Mouse (Mus musculus) retina, embryonic 14.5 days (tissue): ENCODE results near the gene Tgfbr2.

Experiments
- DNase-seq: peaks from one replicate; pipeline ENCODE4 v3.0.0-alpha.2; 2015; ENCODE audit warnings: low spot score

The Tgfbr2 gene

GRCm38 (mm10) chr9:116193889-116194450 is 18.8 kb upstream of the Tgfbr2 start:
- no peak for DNase-seq

DNA sequence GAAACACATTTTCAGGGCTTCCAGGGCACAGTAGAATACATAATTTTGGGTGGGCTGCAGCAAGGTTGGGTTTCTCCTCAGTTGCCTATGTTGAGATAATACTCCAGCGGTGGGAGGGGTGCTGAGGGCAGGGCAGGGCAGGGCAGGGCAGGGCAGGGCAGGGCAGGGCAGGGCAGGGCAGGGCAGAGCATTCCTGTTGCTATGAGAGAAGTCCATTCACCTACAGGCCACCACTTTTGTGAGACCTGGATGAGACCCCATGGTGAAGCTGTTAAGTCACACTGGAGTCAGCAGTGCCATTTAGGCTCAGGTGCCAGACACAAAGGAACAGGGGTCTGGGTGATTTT is 18.3 kb upstream of the Tgfbr2 start:
- DNase-seq: no peak

DNA sequence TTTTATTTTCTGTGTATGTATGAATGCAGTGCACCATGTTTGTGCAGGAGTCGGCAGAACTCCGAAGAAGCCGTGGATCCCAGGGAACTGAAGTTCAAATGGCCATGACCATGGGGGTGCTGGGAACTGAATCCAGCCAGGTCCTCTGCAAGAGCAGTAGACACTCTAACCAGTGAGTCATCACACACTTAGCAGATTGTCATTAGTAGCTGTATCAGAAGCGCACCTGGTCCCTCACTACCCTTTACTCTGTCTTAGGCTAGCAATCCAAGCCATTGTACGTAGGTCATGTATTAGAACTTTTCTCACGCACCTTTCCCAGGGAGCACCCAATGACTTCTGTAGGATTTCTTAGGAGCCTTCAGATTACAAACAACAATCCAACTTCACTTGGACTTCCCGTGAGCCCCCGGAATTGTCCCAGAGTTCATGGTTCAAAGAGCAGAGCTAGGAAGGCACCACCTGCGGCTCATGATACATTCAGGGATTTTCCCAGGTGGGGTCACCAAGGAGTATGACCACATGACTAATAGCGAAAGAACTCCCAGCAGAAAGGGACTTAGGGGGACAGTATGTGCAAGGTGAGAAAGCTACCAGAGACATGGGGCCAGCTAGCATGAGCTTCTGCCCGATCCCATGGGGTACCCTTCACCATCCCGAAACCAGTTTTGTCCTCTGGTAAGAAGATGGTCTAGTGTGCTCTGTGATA is 17.8 kb upstream of the Tgfbr2 start:
- DNase-seq: no peak

GRCm38 (mm10) chr9:116192253-116192652 is 17.1 kb upstream of the Tgfbr2 start:
- no peak for DNase-seq

GRCm38 (mm10) chr9:116189831-116190230 is 14.7 kb upstream of the Tgfbr2 start:
- DNase-seq: no peak

GRCm38 (mm10) chr9:116188952-116189666 is 13.9 kb upstream of the Tgfbr2 start:
- DNase-seq: no peak

- DNase-seq: no peak
Measured at GRCm38 (mm10) chr9:116187181-116187731, 12.1 kb upstream of the Tgfbr2 start.

GRCm38 (mm10) chr9:116184903-116185302 is 9.7 kb upstream of the Tgfbr2 start:
- no peak for DNase-seq

DNA sequence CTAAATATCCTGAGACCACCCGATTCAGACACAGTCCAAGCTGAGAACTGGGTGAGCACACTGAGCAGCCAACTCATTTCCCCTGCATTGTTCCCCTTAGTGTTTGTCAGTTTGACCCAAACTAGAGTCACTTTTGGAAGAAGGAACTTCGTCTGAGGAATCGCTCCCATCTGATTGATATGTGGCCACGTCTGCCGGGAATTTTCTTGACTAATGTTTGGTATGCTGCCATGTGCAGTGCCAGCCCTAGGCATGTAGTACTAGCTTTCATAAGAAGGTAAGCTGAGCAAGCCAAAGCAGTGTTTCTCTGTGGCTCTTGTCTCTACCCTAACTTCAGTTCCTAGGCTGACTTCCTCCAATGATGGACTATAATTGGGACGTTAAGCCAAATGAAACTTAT is 7.9 kb upstream of the Tgfbr2 start:
- no peak for DNase-seq

DNA sequence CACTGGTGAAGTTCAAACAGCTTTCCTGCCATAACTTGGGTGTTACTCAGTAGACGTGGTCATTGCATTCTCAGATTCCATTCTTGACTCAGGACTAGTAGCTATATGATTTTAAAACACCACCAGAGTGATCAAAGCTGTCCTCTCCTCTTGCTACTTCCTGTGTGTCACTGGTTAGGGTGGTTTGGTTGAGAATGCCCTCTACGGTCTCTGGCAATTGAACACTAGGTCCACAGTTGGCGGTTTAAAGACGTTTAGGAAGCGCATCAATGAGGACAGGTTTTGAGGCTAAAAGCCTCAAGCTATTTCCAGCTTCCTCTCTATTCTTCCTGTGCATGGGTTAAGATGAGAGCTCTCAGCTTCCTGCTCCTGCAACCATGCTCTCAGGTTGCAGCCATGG is 6.4 kb upstream of the Tgfbr2 start:
- no peak for DNase-seq

DNA sequence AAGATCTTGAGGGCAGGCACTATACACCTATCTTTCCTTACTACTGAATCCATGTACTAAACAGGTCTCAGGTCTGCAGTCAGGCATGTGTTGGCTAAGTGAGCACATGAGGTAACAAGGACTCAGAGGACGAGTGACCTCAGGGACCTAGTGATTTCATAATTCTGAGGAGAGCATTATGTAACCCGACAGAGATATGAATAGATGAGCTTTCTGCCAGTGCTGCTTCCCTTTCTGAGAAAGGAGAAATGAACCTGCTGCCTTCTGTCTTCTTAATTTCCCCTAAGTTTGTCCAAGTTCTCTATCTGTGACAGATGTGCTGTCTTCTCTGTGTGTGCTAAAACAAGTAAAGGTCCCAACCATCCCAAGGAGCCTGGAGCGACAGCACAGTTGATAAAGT is 3.0 kb upstream of the Tgfbr2 start:
- no peak for DNase-seq

GRCm38 (mm10) chr9:116177108-116177507 is 1.9 kb upstream of the Tgfbr2 start:
- DNase-seq: no peak

DNA sequence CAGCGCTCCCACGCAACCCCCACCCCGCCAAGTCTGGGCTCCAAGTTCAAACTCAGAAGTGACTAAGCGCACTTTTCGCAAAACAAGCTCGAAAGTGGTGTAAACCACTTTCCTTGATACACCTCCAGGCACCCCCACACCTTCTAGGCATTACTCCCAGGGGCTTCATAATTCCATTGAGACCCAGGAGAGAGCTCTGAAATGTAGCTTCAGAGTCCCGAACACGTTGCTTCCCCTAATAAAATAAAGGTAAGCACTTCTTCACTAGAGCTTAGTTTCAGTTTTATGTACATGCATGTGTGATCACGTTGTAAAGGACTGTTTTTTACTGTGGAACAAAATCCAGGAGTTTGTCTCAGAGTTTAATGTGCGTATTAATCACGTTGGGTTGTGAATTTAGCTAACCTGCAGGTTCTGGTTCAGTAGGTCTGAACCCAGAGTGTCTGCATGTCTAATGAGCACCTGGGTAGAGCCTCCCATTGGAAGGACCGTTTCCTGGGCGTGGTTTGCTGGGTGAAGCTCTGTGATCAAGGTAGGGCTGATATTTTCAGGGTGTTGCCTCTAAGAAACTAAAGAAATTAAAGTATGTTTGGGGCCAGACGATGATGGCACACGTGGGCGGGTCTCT is 442 bp upstream of the Tgfbr2 start:
- no peak for DNase-seq

GRCm38 (mm10) chr9:116173473-116174170 is 1.5 kb downstream of the Tgfbr2 start:
- DNase-seq: no peak

DNA sequence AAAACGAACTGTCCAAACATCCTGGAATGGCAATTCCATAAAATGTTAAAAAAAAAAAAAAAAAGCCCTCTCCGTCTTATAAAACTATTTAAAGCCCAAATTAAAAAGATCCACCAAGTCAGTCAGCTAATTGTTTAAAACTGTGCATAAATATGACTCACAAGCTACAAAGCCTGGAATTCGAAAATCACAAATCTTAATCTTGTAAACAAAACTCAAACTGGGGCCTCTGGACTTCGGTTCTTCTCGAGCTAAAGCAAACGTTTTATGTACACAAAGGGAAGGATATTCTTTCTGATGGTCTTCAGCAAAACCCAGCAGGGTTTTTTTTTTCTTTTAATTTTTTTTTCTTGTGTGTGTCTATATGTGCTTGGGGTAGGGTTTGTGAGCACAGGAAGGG is 2.1 kb downstream of the Tgfbr2 start:
- no peak for DNase-seq

- DNase-seq: no peak
Measured at GRCm38 (mm10) chr9:116169067-116169466, 6.1 kb downstream of the Tgfbr2 start.

DNA sequence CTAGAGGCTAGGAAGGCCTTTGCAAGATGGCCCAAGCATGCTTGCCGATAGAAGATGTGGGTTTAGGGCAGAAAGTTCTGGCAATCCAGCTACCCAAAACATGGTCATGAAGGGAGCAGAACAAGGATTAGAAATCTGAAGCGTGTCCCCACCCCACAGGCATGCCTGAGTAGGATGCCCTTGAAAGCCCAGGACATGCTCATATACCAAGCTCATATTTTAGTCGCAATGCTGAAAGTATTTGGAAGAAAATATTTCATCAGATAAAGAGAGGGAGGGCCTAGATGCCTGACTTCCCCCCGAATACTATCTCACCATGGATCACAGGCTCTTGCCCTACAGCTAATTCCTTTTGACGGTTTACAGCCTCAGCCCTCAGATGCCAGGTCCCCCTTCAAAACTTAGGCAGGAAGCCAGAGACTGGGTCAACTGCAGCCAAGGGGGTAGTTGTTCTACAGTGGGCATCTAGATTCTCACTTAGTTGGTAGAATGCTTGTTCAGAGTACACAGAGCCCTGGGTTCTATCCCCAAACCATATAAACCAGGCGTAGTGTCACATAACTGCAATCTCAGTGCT is 7.8 kb downstream of the Tgfbr2 start:
- no peak for DNase-seq

DNA sequence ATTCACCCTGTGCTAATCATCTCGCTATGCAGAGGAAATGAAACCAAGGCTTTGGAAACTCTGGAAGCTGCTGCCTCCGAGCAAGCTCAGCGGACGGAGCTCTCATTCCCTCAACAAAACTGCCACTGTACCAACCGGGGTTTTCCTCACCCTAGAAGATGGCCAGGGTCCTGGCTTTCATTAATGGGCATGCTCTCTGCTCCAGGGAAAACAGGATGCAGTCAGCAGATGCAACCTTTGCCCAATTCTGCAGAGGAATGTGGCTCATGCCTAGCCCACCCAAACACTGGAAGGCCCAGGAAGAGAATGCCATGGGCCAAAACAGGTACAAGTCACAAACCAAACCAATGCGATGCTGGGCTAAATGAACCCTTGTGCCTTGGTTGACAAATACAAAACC is 8.8 kb downstream of the Tgfbr2 start:
- no peak for DNase-seq

DNA sequence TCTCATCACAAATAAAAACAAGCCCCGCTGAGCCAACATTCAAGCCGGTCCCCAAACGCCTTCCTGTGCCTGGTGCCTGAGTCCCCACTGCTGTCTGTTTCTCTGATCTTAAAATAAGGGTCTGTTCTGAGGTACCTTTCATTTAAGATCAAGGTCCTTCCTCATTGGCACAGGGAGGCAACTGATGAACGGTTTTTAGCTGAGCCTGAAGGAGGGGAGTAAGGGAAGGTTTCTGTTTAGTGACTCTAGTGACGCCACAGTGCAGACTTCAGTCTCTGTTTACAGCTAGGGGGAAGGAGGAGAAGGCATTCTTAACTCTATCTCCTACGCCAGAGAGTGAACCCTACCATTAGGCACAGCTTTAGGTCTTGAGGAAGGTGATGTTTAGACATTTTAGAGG is 11.3 kb downstream of the Tgfbr2 start:
- DNase-seq: no peak

GRCm38 (mm10) chr9:116162866-116163374 is 12.2 kb downstream of the Tgfbr2 start:
- DNase-seq: no peak

- no peak for DNase-seq
Measured at GRCm38 (mm10) chr9:116160860-116161259, 14.3 kb downstream of the Tgfbr2 start.

GRCm38 (mm10) chr9:116160067-116160466 is 15.1 kb downstream of the Tgfbr2 start:
- DNase-seq: no peak
